In genomic region chr12:79553056-79553455, GRCm38 (mm10) we compare ENCODE assay signal across 14 mouse cellular contexts.
"Had no signal": no experiment of that assay in that cellular context is flagged by ENCODE, and none has a peak within 500 bp of the region (broad histone marks: within the 10 kb centered on the region; RNA-seq: fewer than 3 reads in every experiment).

No protein-coding gene starts in this region.

- H3K4me3 ChIP-seq: neural tube, embryonic 13.5 days; neural tube, embryonic 15.5 days; stomach, embryonic 15.5 days had no signal

- H3K36me3 ChIP-seq: neural tube, embryonic 13.5 days; neural tube, embryonic 15.5 days; stomach, embryonic 15.5 days had no signal

- DNase-seq: retina, postnatal 1 day; right cerebral cortex, adult 18-20 months; right cerebral cortex, postnatal 25 days; right cerebral cortex, postnatal 4 days; spleen, adult 18-20 months; thymus, adult 18-20 months; thymus, adult 2 months; thymus, postnatal 14 days; thymus, postnatal 25 days; thymus, postnatal 36 days; thymus, postnatal 4 days had no signal

- H3K27me3 ChIP-seq: neural tube, embryonic 13.5 days; neural tube, embryonic 15.5 days; stomach, embryonic 15.5 days had no signal
